Mouse (Mus musculus) bone marrow macrophage, adult 2 months (primary cell): ENCODE measurements at regions not wholly inside any gene's neighbourhood (a gene's known extent, or its start where the extent isn't known, plus 50 kb on each side); places are given as distances from the start of the nearest gene placed in this dataset.

Source experiments
- H3K27ac ChIP-seq: 2 replicates; pipeline ENCODE4 v1.5.1; 2012; ENCODE audit warnings: low read depth, low read length; ENCODE audit not compliant: insufficient read depth
- H3K4me1 ChIP-seq: 2 replicates; pipeline ENCODE4 v1.6.1; 2012; ENCODE audit warnings: low read length; ENCODE audit not compliant: control insufficient read depth, insufficient read depth
- H3K4me3 ChIP-seq: 2 replicates; pipeline ENCODE4 v1.5.1; 2012; ENCODE audit warnings: mild to moderate bottlenecking, low read length, moderate library complexity; ENCODE audit not compliant: insufficient read depth
- CTCF ChIP-seq: IDR thresholded peaks from 2 replicates; pipeline ENCODE4 v1.5.1; 2012; ENCODE audit warnings: low read depth, mild to moderate bottlenecking, low read length, moderate library complexity
- POLR2A ChIP-seq: IDR thresholded peaks from 2 replicates; pipeline ENCODE4 v1.6.1; 2012; ENCODE audit warnings: mild to moderate bottlenecking, low read depth, low read length, borderline replicate concordance

- Histone ChIP-seq H3K4me1 (no peaks in the 10 kb centered on the region), H3K27ac (no peak overlapping the region), H3K4me3 (no peak overlapping the region)
- TF ChIP-seq CTCF: no peak
- TF ChIP-seq POLR2A: no peak
Measured at GRCm38 (mm10) chr17:73046985-73047384, 60.8 kb upstream of the Lclat1 start.

DNA sequence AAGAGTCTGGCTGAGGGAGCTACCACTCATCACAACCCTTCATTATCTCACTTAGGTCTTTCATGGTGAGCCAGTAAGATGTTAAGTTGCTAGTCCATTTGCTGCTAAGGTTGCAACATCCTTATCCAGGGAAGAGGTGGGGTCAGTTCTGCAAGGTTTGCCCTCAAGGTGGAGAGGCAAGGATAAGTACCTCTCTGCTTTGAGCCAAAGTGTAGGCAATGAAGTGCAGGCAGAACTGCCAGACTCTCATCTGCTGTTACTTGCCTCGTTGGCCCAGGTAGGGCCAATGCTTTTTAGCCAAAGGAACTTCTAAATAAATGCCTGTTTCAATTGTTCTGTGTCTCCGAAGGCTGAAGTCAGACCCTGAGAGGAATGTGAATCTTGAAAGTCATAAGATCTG, 59.6 kb upstream of the Lclat1 start:
- TF ChIP-seq CTCF (no peak), POLR2A (no peak)
- no peak overlapping the region for H3K27ac ChIP-seq

DNA sequence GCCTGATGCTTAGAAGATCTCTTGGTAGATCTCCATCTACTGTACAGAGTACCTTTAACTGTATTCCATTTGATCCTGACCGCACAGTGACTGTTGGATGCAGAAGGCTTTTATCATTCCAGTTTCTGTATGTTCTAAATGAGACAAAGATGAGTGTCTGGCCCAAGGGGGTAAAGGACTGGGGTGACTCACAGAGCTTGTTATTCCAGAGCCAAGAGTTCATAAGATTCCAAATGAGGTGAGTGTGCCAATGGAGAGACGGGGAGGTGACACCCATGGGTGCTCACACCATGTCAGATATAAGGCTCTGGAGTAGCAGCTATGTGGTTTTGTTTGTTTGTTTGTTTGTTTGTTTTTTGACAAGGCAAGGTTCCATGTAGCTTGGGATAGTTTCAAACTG, 54.8 kb upstream of the Lclat1 start:
- Histone ChIP-seq H3K27ac (no peak overlapping the region), H3K4me3 (no peak overlapping the region), H3K4me1 (no peaks in the 10 kb centered on the region)
- no peak for TF ChIP-seq POLR2A
- no peak for TF ChIP-seq CTCF

More for the DNA sequence above, 59.6 kb upstream of the Lclat1 start:
- Histone ChIP-seq H3K4me3 (no peak overlapping the region), H3K4me1 (no peaks in the 10 kb centered on the region)

DNA sequence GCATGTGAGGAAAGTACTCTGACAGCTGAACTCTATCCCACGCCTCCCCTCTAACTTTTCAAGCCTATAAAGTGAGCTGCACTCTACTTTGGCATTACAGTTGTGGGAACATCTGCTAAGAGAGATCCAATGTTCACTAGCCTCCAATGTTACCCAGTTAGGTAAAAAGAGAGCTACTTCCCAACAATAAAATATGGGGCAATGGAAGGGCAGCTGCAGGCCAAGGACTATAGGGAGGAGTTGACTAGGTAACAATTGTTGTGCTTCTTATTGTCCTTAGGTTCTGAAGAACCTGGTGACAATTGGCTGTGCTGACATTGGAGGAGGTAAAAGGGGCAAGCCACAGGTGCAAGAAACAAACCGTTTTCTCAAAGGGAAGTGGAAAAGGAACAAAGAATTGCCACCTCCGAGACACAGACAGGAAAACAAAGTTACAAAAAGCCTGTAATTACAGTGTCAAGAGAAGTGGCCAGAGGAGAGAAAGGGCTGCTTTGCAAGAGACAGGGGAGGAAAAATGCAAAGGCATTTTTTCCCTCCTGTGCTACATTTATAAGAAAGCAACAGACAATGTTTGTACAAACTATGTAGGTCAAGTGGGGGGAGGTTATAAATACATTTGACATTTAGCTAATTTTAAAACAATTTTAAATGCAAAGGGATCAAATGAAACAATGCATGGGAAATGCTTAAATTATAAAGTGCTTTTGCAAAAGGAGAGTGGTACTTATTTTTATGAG, 54.1 kb upstream of the Lclat1 start:
- Histone ChIP-seq H3K4me1 (no peaks in the 10 kb centered on the region), H3K27ac (no peak overlapping the region), H3K4me3 (no peak overlapping the region)
- no peak for TF ChIP-seq CTCF
- no peak for TF ChIP-seq POLR2A

DNA sequence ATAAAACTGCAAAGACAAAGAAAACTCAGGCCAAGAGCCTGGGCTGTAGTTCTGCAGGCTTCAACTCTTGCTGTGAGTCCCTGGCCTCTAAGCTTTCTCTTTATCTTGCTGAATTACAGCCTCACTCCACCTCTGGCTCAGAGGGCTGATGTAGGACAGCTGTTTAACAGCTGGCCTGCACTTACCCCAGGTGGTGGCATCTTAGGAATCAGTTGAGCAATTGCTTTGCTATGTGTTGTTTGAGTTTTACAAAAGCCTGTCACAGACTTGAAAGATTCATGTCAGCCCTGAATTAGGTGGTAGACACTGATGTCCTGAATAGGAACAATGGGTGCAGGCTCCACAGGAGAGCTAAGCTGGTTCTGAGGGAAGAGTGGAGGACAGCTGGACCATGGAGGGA, 53.6 kb upstream of the Lclat1 start:
- H3K27ac ChIP-seq: no peak overlapping the region
- TF ChIP-seq POLR2A: no peak
- TF ChIP-seq CTCF: no peak

DNA sequence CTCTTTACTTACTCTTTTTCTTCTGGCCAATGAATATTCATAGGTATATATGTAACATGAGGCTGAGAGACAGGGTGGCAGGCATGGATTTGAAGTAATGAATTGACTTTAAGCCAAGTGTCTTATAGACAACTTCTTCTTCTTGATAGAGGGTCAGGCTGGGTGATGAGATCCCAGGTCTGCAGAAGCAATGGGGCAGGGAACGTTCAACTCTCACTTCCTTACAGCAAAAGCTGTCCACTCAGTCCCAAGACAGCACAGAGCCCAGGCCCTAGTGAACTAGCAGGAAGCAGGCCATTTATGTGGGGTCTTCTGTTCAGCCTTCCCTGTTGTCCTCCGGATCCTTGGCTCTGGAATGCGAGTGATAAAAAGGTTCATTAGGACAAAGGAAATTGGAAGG, 52.6 kb upstream of the Lclat1 start:
- Histone ChIP-seq H3K4me3 (no peak overlapping the region), H3K27ac (no peak overlapping the region), H3K4me1 (no peaks in the 10 kb centered on the region)
- TF ChIP-seq CTCF (no peak), POLR2A (no peak)

More for the DNA sequence above, 53.6 kb upstream of the Lclat1 start:
- Histone ChIP-seq H3K4me3 (no peak overlapping the region), H3K4me1 (no peaks in the 10 kb centered on the region)

- no peaks in the 10 kb centered on the region for H3K4me1 ChIP-seq
- no peak for TF ChIP-seq CTCF
- no peak for TF ChIP-seq POLR2A
- H3K4me3 ChIP-seq: no peak overlapping the region
- no peak overlapping the region for H3K27ac ChIP-seq
Measured at GRCm38 (mm10) chr17:73055611-73056010, 52.2 kb upstream of the Lclat1 start.

- no peak overlapping the region for H3K4me3 ChIP-seq
- no peaks in the 10 kb centered on the region for H3K4me1 ChIP-seq
- TF ChIP-seq CTCF (no peak), POLR2A (no peak)
Measured at GRCm38 (mm10) chr17:73056616-73057015, 51.2 kb upstream of the Lclat1 start.

More at GRCm38 (mm10) chr17:73056616-73057015, 51.2 kb upstream of the Lclat1 start:
- H3K27ac ChIP-seq: no peak overlapping the region
